Mouse (Mus musculus) heart, embryonic 10.5 days (tissue): ENCODE data around the gene Nrip1. TPM values are rescaled to one million over a fixed set of nuclear protein-coding genes. Genes with fewer than 3 reads are reported as not detected.
A peak's percentile ranks its signal among the peaks of the same experiment; 100 is the strongest.
"Not testable (repeated sequence)": the region's sequence is repeated elsewhere in the genome, so short reads cannot be mapped to it uniquely, and the experiment has no call there.

ENCODE experiments used
- DNase-seq: peaks from one replicate; pipeline ENCODE4 v3.0.0-alpha.2; 2017; ENCODE audit warnings: low spot score
- H3K27ac ChIP-seq: fragments of 300-500 bp; sonication (generic); 2 replicates; pipeline ENCODE4 v1.5.1; 2016; ENCODE audit warnings: mild to moderate bottlenecking
- H3K27me3 ChIP-seq: fragments of 300-500 bp; sonication (generic); 2 replicates; pipeline ENCODE4 v1.6.1; 2016; ENCODE audit warnings: mild to moderate bottlenecking; ENCODE audit not compliant: poor library complexity, insufficient read depth, severe bottlenecking
- H3K36me3 ChIP-seq: fragments of 300-500 bp; sonication (generic); 2 replicates; pipeline ENCODE4 v1.6.1; 2016; ENCODE audit warnings: mild to moderate bottlenecking, moderate library complexity
- H3K4me1 ChIP-seq: fragments of 300-500 bp; sonication (generic); 2 replicates; pipeline ENCODE4 v1.6.1; 2016; ENCODE audit warnings: mild to moderate bottlenecking
- H3K4me3 ChIP-seq: fragments of 300-500 bp; sonication (generic); 2 replicates; pipeline ENCODE4 v1.5.1; 2016; ENCODE audit warnings: mild to moderate bottlenecking, moderate library complexity
- H3K9me3 ChIP-seq: fragments of 300-500 bp; sonication (generic); 2 replicates; pipeline ENCODE4 v1.6.1; 2016; ENCODE audit warnings: mild to moderate bottlenecking, moderate library complexity
- WGBS: fragments of 180-500 bp; shearing (Covaris S2); methylation state at CpG from one replicate; pipeline ENCODE4 v1.1.7; 2016; 5-methylcytosine and 5-hydroxymethylcytosine counted together
- polyA plus RNA-seq: library from polyadenylated mRNA; unstranded; fragments of >200 nt; fragmentation: Nextera tagmentation; extraction: Ambion mirVana; gene quantifications from 2 replicates; pipeline ENCODE4 v1.2.1, GENCODE M21; 2016

Gene Nrip1
- polyA plus RNA-seq, 1 experiment from 2014 or later, result 31.2 TPM

GRCm38 (mm10) chr16:76406319-76406718, 32.7 kb upstream of the Nrip1 start:
- Histone ChIP-seq H3K27ac (no peak overlapping the region), H3K4me3 (no peak overlapping the region), H3K9me3 (no peaks in the 10 kb centered on the region), H3K4me1 (peaks cover 9% of the 10 kb centered on the region), H3K36me3 (no peaks in the 10 kb centered on the region), H3K27me3 (no peaks in the 10 kb centered on the region)
- 69% methylated on average over 7 of the region's 7 CpGs for WGBS
- DNase-seq, result no peak

GRCm38 (mm10) chr16:76403305-76403704, 29.7 kb upstream of the Nrip1 start:
- not testable (repeated sequence) for H3K4me3 ChIP-seq, H3K9me3 ChIP-seq, H3K27me3 ChIP-seq, DNase-seq, H3K27ac ChIP-seq, H3K36me3 ChIP-seq, H3K4me1 ChIP-seq
- WGBS, result 86% methylated on average over 24 of the region's 24 CpGs

GRCm38 (mm10) chr16:76396512-76396911, 22.9 kb upstream of the Nrip1 start:
- Histone ChIP-seq H3K4me3 (no peak overlapping the region), H3K9me3 (no peaks in the 10 kb centered on the region), H3K27me3 (no peaks in the 10 kb centered on the region), H3K4me1 (no peaks in the 10 kb centered on the region), H3K27ac (no peak overlapping the region), H3K36me3 (no peaks in the 10 kb centered on the region)
- DNase-seq, result no peak
- WGBS, result 47% methylated on average over 1 of the region's 1 CpGs

- 80% methylated on average over 3 of the region's 3 CpGs for WGBS
- H3K36me3 ChIP-seq, result no peaks in the 10 kb centered on the region
These were observed 19.6 kb upstream of the Nrip1 start for GRCm38 (mm10) chr16:76393267-76393666.

GRCm38 (mm10) chr16:76386496-76386895, 12.9 kb upstream of the Nrip1 start:
- WGBS, result 77% methylated on average over 5 of the region's 5 CpGs
- DNase-seq, result peak; percentile 14
- H3K27me3 ChIP-seq, result no peaks in the 10 kb centered on the region
- H3K4me1 ChIP-seq, result no peaks in the 10 kb centered on the region
- no peak overlapping the region for H3K27ac ChIP-seq
- no peaks in the 10 kb centered on the region for H3K36me3 ChIP-seq
- H3K9me3 ChIP-seq, result no peaks in the 10 kb centered on the region
- H3K4me3 ChIP-seq, result no peak overlapping the region

More at GRCm38 (mm10) chr16:76393267-76393666, 19.6 kb upstream of the Nrip1 start:
- no peaks in the 10 kb centered on the region for H3K4me1 ChIP-seq
- no peak overlapping the region for H3K4me3 ChIP-seq
- H3K9me3 ChIP-seq, result no peaks in the 10 kb centered on the region
- no peak overlapping the region for H3K27ac ChIP-seq
- H3K27me3 ChIP-seq, result no peaks in the 10 kb centered on the region
- no peak for DNase-seq

GRCm38 (mm10) chr16:76386071-76386470, 12.4 kb upstream of the Nrip1 start:
- 88% methylated on average over 4 of the region's 4 CpGs for WGBS
- Histone ChIP-seq H3K27ac (no peak overlapping the region), H3K9me3 (no peaks in the 10 kb centered on the region), H3K4me3 (no peak overlapping the region), H3K27me3 (no peaks in the 10 kb centered on the region), H3K4me1 (no peaks in the 10 kb centered on the region), H3K36me3 (no peaks in the 10 kb centered on the region)
- DNase-seq, result no peak

GRCm38 (mm10) chr16:76377211-76377610, 3.6 kb upstream of the Nrip1 start:
- no peak for DNase-seq
- WGBS, result 94% methylated on average over 3 of the region's 3 CpGs
- no peaks in the 10 kb centered on the region for H3K36me3 ChIP-seq
- H3K27ac ChIP-seq, result no peak overlapping the region
- H3K4me3 ChIP-seq, result no peak overlapping the region
- H3K9me3 ChIP-seq, result no peaks in the 10 kb centered on the region
- H3K27me3 ChIP-seq, result no peaks in the 10 kb centered on the region
- H3K4me1 ChIP-seq, result no peaks in the 10 kb centered on the region

- no peaks in the 10 kb centered on the region for H3K27me3 ChIP-seq
- DNase-seq, result peak; percentile 59
- no peak overlapping the region for H3K4me3 ChIP-seq
- no peak overlapping the region for H3K27ac ChIP-seq
- no peaks in the 10 kb centered on the region for H3K36me3 ChIP-seq
- H3K4me1 ChIP-seq, result no peaks in the 10 kb centered on the region
- WGBS, result 86% methylated on average over 8 of the region's 8 CpGs
- H3K9me3 ChIP-seq, result no peaks in the 10 kb centered on the region
These were observed 3.0 kb upstream of the Nrip1 start for GRCm38 (mm10) chr16:76376661-76377060.

GRCm38 (mm10) chr16:76372941-76373561, 576 bp downstream of the Nrip1 start:
- peak; percentile 95 for DNase-seq
- Histone ChIP-seq H3K27ac (peak overlapping the region; percentile 99), H3K27me3 (no peaks in the 10 kb centered on the region), H3K36me3 (no peaks in the 10 kb centered on the region), H3K4me3 (peak overlapping the region; percentile 92), H3K4me1 (peaks cover 15% of the 10 kb centered on the region), H3K9me3 (no peaks in the 10 kb centered on the region)
- under 1% methylated on average over 68 of the region's 70 CpGs for WGBS

GRCm38 (mm10) chr16:76372045-76372940, 1.3 kb downstream of the Nrip1 start:
- Histone ChIP-seq H3K4me3 (peak overlapping the region; percentile 92), H3K4me1 (peaks cover 15% of the 10 kb centered on the region), H3K27ac (peak overlapping the region; percentile 99), H3K36me3 (0 out of 2 replicates have a peak, but pooled peaks cover under 1% of the 10 kb centered on the region), H3K27me3 (no peaks in the 10 kb centered on the region), H3K9me3 (no peaks in the 10 kb centered on the region)
- DNase-seq, result peak; percentile 90
- under 1% methylated on average over 76 of the region's 102 CpGs for WGBS

- Histone ChIP-seq H3K36me3 (0 out of 2 replicates have a peak, but pooled peaks cover 3% of the 10 kb centered on the region), H3K27ac (peak overlapping the region; percentile 99), H3K9me3 (no peaks in the 10 kb centered on the region), H3K27me3 (no peaks in the 10 kb centered on the region), H3K4me3 (peak overlapping the region; percentile 92), H3K4me1 (peaks cover 15% of the 10 kb centered on the region)
- WGBS, result 11% methylated on average over 7 of the region's 7 CpGs
- peak; percentile 30 for DNase-seq
These were observed 2.1 kb downstream of the Nrip1 start for GRCm38 (mm10) chr16:76371614-76371917.

GRCm38 (mm10) chr16:76370716-76371613, 2.7 kb downstream of the Nrip1 start:
- Histone ChIP-seq H3K36me3 (0 out of 2 replicates have a peak, but pooled peaks cover 3% of the 10 kb centered on the region), H3K4me3 (peak overlapping the region; percentile 92), H3K4me1 (peaks cover 15% of the 10 kb centered on the region), H3K9me3 (no peaks in the 10 kb centered on the region), H3K27ac (peak overlapping the region; percentile 99), H3K27me3 (no peaks in the 10 kb centered on the region)
- 48% methylated on average over 12 of the region's 12 CpGs for WGBS
- DNase-seq, result peak; percentile 61
